Mouse (Mus musculus): Measurements from ENCODE around the gene Tnks1bp1. TPM values are rescaled to one million over a fixed set of nuclear protein-coding genes. Genes with fewer than 3 reads are reported as not detected.

The Tnks1bp1 gene
- 27.1 and 33.6 TPM in 2 replicates for polyA plus RNA-seq (2011; ENCODE audit: insufficient read depth, insufficient read length, low read depth, missing spikeins)

DNA sequence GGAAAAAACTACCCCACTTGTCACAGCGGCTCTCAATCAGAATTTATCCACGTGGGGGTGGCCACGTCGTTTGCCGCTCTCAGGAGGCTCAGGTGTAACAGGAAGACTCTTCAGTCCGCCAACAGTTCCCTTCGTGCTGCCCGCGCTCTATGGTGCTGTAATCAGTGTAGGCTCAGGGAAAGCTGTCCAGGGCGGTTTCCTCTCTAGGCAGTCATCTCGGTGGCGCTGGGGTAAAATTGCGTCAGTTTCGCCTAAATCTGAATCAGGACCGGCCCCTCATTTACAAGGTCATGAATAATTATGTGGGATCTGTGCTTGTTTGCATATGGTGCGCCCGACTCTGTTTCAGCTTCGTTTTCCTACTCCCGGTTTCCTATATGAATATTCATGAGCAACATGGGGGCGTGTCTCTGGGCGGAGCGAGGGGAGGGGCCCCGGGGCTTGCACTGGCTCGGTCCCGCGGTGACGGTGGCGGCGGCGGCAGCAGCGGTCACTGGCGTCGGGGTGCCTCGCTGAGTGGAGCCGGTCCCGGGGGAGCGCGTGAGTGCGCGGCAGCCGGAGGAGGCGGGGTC is at the start of gene Tnks1bp1:
Gene Tnks1bp1, plus strand, starts transcription at position 427 of the 572 bp plus-strand sequence.
- Histone ChIP-seq H3K36me3 (ENCODE audit: control insufficient read depth, insufficient read depth, low read length, poor library complexity, severe bottlenecking) (peaks cover 43% of the 10 kb centered on the region), H3K4me1 (ENCODE audit: control insufficient read depth, insufficient read depth, low read length) (peaks cover 6% of the 10 kb centered on the region)

DNA sequence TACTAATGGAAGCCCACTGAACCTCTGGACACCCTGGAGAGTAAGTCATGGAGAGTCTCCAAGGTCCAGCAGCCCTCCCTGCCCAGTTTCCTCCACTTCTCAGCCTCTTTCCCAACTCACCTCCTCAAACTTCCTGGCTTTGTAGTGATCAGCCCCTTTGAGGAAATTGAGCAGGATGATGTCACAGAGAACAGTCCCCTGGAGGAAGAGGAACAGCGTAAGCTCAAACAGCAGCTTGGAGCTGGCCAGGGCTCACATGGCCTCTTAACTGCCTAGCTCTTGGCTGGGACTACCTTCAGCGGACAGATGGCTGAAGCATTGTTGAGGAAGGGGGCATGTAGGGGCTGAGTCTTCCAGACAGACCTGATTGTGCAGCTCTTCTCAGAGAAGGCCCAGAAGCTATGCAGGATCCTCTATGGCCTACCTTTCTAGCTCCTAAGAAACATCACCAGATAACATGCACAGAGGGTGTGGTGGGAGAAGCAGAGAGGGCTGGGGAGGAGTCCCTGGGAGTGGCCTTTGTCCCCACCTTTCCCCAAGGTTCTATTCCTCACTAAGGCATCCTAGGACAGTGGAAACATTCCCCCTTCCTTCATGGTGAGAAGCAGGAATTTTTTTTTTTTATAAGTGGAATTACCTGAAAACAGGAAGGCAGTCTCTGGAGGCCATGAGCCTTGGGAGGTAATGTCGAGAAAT is 48.2 kb upstream of the Tnks1bp1 start:
- no peaks in the 10 kb centered on the region for H3K27me3 ChIP-seq (ENCODE audit: control insufficient read depth, insufficient read depth, low read length, poor library complexity, severe bottlenecking)
- H3K36me3 ChIP-seq (ENCODE audit: control insufficient read depth, insufficient read depth, low read length, poor library complexity, severe bottlenecking), result no peaks in the 10 kb centered on the region
- no peaks in the 10 kb centered on the region for H3K9me3 ChIP-seq (replicated peaks; ENCODE audit: control insufficient read depth, insufficient read depth, low read length, poor library complexity, severe bottlenecking)
- H3K4me3 ChIP-seq (ENCODE audit: low read depth, low read length), result no peak overlapping the region
- H3K4me1 ChIP-seq (ENCODE audit: control insufficient read depth, insufficient read depth, low read length), result no peaks in the 10 kb centered on the region
- H3K9ac ChIP-seq (ENCODE audit: low read depth, poor library complexity, severe bottlenecking), result no peak overlapping the region
- no peak overlapping the region for H3K27ac ChIP-seq (ENCODE audit: insufficient read depth, low read length)
- TF ChIP-seq EP300 (IDR thresholded peaks at IDR 0.05; ENCODE audit: insufficient read depth, low read depth, low read length) (no peak), POLR2A (IDR thresholded peaks at IDR 0.05; ENCODE audit: insufficient read depth, low read length) (no peak), CTCF (IDR thresholded peaks at IDR 0.05; ENCODE audit: low read depth, low read length) (no peak)

More for the DNA sequence above, at the start of gene Tnks1bp1:
- Histone ChIP-seq H3K27ac (ENCODE audit: insufficient read depth, low read length) (peak within 1 kb of the TSS; percentile 68), H3K9me3 (replicated peaks; ENCODE audit: control insufficient read depth, insufficient read depth, low read length, poor library complexity, severe bottlenecking) (no peaks in the 10 kb centered on the region), H3K27me3 (ENCODE audit: control insufficient read depth, insufficient read depth, low read length, poor library complexity, severe bottlenecking) (no peaks in the 10 kb centered on the region), H3K4me3 (ENCODE audit: low read depth, low read length) (peak within 1 kb of the TSS; percentile 70), H3K9ac (ENCODE audit: low read depth, poor library complexity, severe bottlenecking) (peak within 1 kb of the TSS; percentile 92)
- TF ChIP-seq CTCF (IDR thresholded peaks at IDR 0.05; ENCODE audit: low read depth, low read length) (no peak), EP300 (IDR thresholded peaks at IDR 0.05; ENCODE audit: insufficient read depth, low read depth, low read length) (no peak), POLR2A (IDR thresholded peaks at IDR 0.05; ENCODE audit: insufficient read depth, low read length) (no peak)

GRCm38 (mm10) chr2:85001497-85001896 is 46.3 kb upstream of the Tnks1bp1 start:
- no peaks in the 10 kb centered on the region for H3K4me1 ChIP-seq (ENCODE audit: control insufficient read depth, insufficient read depth, low read length)
- TF ChIP-seq CTCF (IDR thresholded peaks at IDR 0.05; ENCODE audit: low read depth, low read length), result no peak
- no peak for TF ChIP-seq POLR2A (IDR thresholded peaks at IDR 0.05; ENCODE audit: insufficient read depth, low read length)
- TF ChIP-seq EP300 (IDR thresholded peaks at IDR 0.05; ENCODE audit: insufficient read depth, low read depth, low read length), result no peak
- H3K27me3 ChIP-seq (ENCODE audit: control insufficient read depth, insufficient read depth, low read length, poor library complexity, severe bottlenecking), result no peaks in the 10 kb centered on the region
- no peak overlapping the region for H3K9ac ChIP-seq (ENCODE audit: low read depth, poor library complexity, severe bottlenecking)
- no peaks in the 10 kb centered on the region for H3K36me3 ChIP-seq (ENCODE audit: control insufficient read depth, insufficient read depth, low read length, poor library complexity, severe bottlenecking)
- H3K9me3 ChIP-seq (replicated peaks; ENCODE audit: control insufficient read depth, insufficient read depth, low read length, poor library complexity, severe bottlenecking), result no peaks in the 10 kb centered on the region
- H3K4me3 ChIP-seq (ENCODE audit: low read depth, low read length), result no peak overlapping the region
- H3K27ac ChIP-seq (ENCODE audit: insufficient read depth, low read length), result no peak overlapping the region

- TF ChIP-seq POLR2A (IDR thresholded peaks at IDR 0.05; ENCODE audit: insufficient read depth, low read length) (no peak), EP300 (IDR thresholded peaks at IDR 0.05; ENCODE audit: insufficient read depth, low read depth, low read length) (no peak), CTCF (IDR thresholded peaks at IDR 0.05; ENCODE audit: low read depth, low read length) (no peak)
- no peak overlapping the region for H3K4me3 ChIP-seq (ENCODE audit: low read depth, low read length)
- no peaks in the 10 kb centered on the region for H3K9me3 ChIP-seq (replicated peaks; ENCODE audit: control insufficient read depth, insufficient read depth, low read length, poor library complexity, severe bottlenecking)
- no peaks in the 10 kb centered on the region for H3K27me3 ChIP-seq (ENCODE audit: control insufficient read depth, insufficient read depth, low read length, poor library complexity, severe bottlenecking)
- no peak overlapping the region for H3K27ac ChIP-seq (ENCODE audit: insufficient read depth, low read length)
- no peaks in the 10 kb centered on the region for H3K4me1 ChIP-seq (ENCODE audit: control insufficient read depth, insufficient read depth, low read length)
- H3K9ac ChIP-seq (ENCODE audit: low read depth, poor library complexity, severe bottlenecking), result no peak overlapping the region
- no peaks in the 10 kb centered on the region for H3K36me3 ChIP-seq (ENCODE audit: control insufficient read depth, insufficient read depth, low read length, poor library complexity, severe bottlenecking)
These were observed 45.2 kb upstream of the Tnks1bp1 start for GRCm38 (mm10) chr2:85002575-85002974.

GRCm38 (mm10) chr2:85004341-85004740 is 43.5 kb upstream of the Tnks1bp1 start:
- no peak overlapping the region for H3K9ac ChIP-seq (ENCODE audit: low read depth, poor library complexity, severe bottlenecking)
- no peaks in the 10 kb centered on the region for H3K36me3 ChIP-seq (ENCODE audit: control insufficient read depth, insufficient read depth, low read length, poor library complexity, severe bottlenecking)
- TF ChIP-seq CTCF (IDR thresholded peaks at IDR 0.05; ENCODE audit: low read depth, low read length), result no peak
- TF ChIP-seq POLR2A (IDR thresholded peaks at IDR 0.05; ENCODE audit: insufficient read depth, low read length), result no peak
- no peak for TF ChIP-seq EP300 (IDR thresholded peaks at IDR 0.05; ENCODE audit: insufficient read depth, low read depth, low read length)
- H3K4me3 ChIP-seq (ENCODE audit: low read depth, low read length), result no peak overlapping the region
- no peaks in the 10 kb centered on the region for H3K4me1 ChIP-seq (ENCODE audit: control insufficient read depth, insufficient read depth, low read length)
- no peaks in the 10 kb centered on the region for H3K9me3 ChIP-seq (replicated peaks; ENCODE audit: control insufficient read depth, insufficient read depth, low read length, poor library complexity, severe bottlenecking)
- H3K27ac ChIP-seq (ENCODE audit: insufficient read depth, low read length), result no peak overlapping the region
- H3K27me3 ChIP-seq (ENCODE audit: control insufficient read depth, insufficient read depth, low read length, poor library complexity, severe bottlenecking), result no peaks in the 10 kb centered on the region

DNA sequence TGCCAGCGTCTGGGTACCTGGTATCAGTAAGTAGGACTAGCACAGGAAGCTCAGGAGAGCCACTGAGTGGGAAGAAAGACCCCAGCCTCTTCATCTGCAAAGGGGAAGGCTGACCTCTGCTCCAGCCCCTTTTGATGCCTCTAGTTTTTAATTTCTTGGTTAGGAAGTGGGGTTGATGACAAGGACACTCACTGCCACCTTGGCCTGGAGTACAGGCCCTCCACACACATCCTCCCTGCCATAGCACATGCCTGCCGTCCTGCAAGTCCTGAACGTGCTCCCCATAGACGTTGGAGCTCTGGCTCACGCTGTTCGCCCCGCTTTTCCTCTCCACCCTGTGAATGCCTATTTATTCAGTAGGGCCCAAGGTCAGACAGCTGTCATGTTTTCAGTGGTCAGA is 41.2 kb upstream of the Tnks1bp1 start:
- Histone ChIP-seq H3K36me3 (ENCODE audit: control insufficient read depth, insufficient read depth, low read length, poor library complexity, severe bottlenecking) (no peaks in the 10 kb centered on the region), H3K27ac (ENCODE audit: insufficient read depth, low read length) (no peak overlapping the region), H3K4me1 (ENCODE audit: control insufficient read depth, insufficient read depth, low read length) (no peaks in the 10 kb centered on the region), H3K4me3 (ENCODE audit: low read depth, low read length) (no peak overlapping the region), H3K9me3 (replicated peaks; ENCODE audit: control insufficient read depth, insufficient read depth, low read length, poor library complexity, severe bottlenecking) (no peaks in the 10 kb centered on the region), H3K9ac (ENCODE audit: low read depth, poor library complexity, severe bottlenecking) (no peak overlapping the region), H3K27me3 (ENCODE audit: control insufficient read depth, insufficient read depth, low read length, poor library complexity, severe bottlenecking) (no peaks in the 10 kb centered on the region)
- no peak for TF ChIP-seq POLR2A (IDR thresholded peaks at IDR 0.05; ENCODE audit: insufficient read depth, low read length)
- TF ChIP-seq CTCF (IDR thresholded peaks at IDR 0.05; ENCODE audit: low read depth, low read length), result no peak
- no peak for TF ChIP-seq EP300 (IDR thresholded peaks at IDR 0.05; ENCODE audit: insufficient read depth, low read depth, low read length)

Measured in ES-Bruce4 (cell line).